Mouse (Mus musculus) forebrain, embryonic 15.5 days (tissue): ENCODE results near the gene Rassf5. TPM values are rescaled to one million over a fixed set of nuclear protein-coding genes. Genes with fewer than 3 reads are reported as not detected.

Source experiments
- ATAC-seq: fragments of 200-750 bp; cut with Nextera tagmentation; replicated peaks from 2 replicates; pipeline ENCODE4 v1.8.0; 2017; ENCODE audit warnings: mild to moderate bottlenecking, moderate TSS enrichment, moderate library complexity
- H3K27ac ChIP-seq: fragments of 300-500 bp; sonication (generic); replicated peaks from 2 replicates; pipeline ENCODE4 v1.5.1; 2015; ENCODE audit warnings: mild to moderate bottlenecking, inconsistent platforms
- H3K27me3 ChIP-seq: fragments of 300-500 bp; sonication (generic); 2 replicates; pipeline ENCODE4 v1.6.1; 2015; ENCODE audit warnings: inconsistent platforms
- H3K36me3 ChIP-seq: fragments of 300-500 bp; sonication (generic); 2 replicates; pipeline ENCODE4 v1.6.1; 2015; ENCODE audit warnings: mild to moderate bottlenecking, inconsistent platforms
- H3K4me1 ChIP-seq: fragments of 300-500 bp; sonication (generic); 2 replicates; pipeline ENCODE4 v1.6.1; 2015; ENCODE audit warnings: inconsistent platforms
- H3K4me2 ChIP-seq: fragments of 300-500 bp; sonication (generic); replicated peaks from 2 replicates; pipeline ENCODE4 v1.6.1; 2015; ENCODE audit warnings: mild to moderate bottlenecking, inconsistent platforms
- H3K4me3 ChIP-seq: fragments of 300-500 bp; sonication (generic); 2 replicates; pipeline ENCODE4 v1.5.1; 2015; ENCODE audit warnings: mild to moderate bottlenecking, inconsistent platforms
- H3K9ac ChIP-seq: fragments of 300-500 bp; sonication (generic); replicated peaks from 2 replicates; pipeline ENCODE4 v1.6.1; 2015; ENCODE audit warnings: mild to moderate bottlenecking, inconsistent platforms
- H3K9me3 ChIP-seq: fragments of 300-500 bp; sonication (generic); 2 replicates; pipeline ENCODE4 v1.6.1; 2016; ENCODE audit warnings: inconsistent platforms
- WGBS: fragments of 180-500 bp; shearing (Covaris S2); methylation state at CpG from one replicate; pipeline ENCODE4 v1.1.7; 2015; ENCODE audit warnings: mixed read lengths; 5-methylcytosine and 5-hydroxymethylcytosine counted together
- polyA plus RNA-seq: library from polyadenylated mRNA; unstranded; fragments of >200 nt; fragmentation: Nextera tagmentation; extraction: Ambion mirVana; gene quantifications from 2 replicates; pipeline ENCODE4 v1.2.1, GENCODE M21; 2015

Rassf5 gene
- polyA plus RNA-seq, 1 experiment from 2014 or later = 1.8 TPM

DNA sequence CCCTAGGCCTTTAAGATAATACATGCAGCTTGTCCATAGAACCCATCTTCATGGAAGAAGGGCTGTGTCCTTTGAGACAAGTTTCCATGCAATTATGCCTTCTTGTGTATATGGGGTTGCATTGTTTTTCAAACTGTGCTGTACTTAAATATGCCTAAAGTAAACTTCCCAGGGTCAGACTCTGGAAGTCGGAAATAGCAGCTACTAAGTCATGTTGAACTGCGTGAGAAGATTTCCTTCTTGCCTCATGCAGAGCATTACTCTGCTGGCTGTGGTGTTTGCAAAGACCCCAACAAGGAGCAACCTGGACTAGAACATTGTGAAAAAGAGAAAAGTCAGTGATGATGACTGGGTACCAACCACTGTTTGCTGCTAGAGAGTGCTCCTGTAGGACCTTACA, 21.7 kb downstream of the Rassf5 start:
- Histone ChIP-seq H3K4me3 (no peak overlapping the region), H3K27me3 (no peaks in the 10 kb centered on the region), H3K9me3 (no peaks in the 10 kb centered on the region), H3K9ac (no peak overlapping the region), H3K4me2 (no peak overlapping the region), H3K27ac (no peak overlapping the region), H3K36me3 (no peaks in the 10 kb centered on the region), H3K4me1 (no peaks in the 10 kb centered on the region)
- 93% methylated on average over 2 of the region's 2 CpGs for WGBS
- ATAC-seq = no peak

- Histone ChIP-seq H3K36me3 (no peaks in the 10 kb centered on the region), H3K4me2 (no peak overlapping the region), H3K9me3 (no peaks in the 10 kb centered on the region), H3K27me3 (no peaks in the 10 kb centered on the region), H3K27ac (no peak overlapping the region), H3K4me3 (no peak overlapping the region), H3K4me1 (no peaks in the 10 kb centered on the region), H3K9ac (no peak overlapping the region)
- no peak for ATAC-seq
- WGBS = 88% methylated on average over 13 of the region's 13 CpGs
Observed at GRCm38 (mm10) chr1:131221822-131222590, 23.1 kb downstream of the Rassf5 start.

- WGBS = 90% methylated on average over 11 of the region's 11 CpGs
- Histone ChIP-seq H3K36me3 (no peaks in the 10 kb centered on the region), H3K4me3 (no peak overlapping the region), H3K27me3 (no peaks in the 10 kb centered on the region), H3K4me1 (no peaks in the 10 kb centered on the region), H3K4me2 (no peak overlapping the region), H3K27ac (no peak overlapping the region), H3K9ac (no peak overlapping the region), H3K9me3 (no peaks in the 10 kb centered on the region)
- ATAC-seq = no peak
Observed at GRCm38 (mm10) chr1:131218933-131219332, 26.1 kb downstream of the Rassf5 start.

GRCm38 (mm10) chr1:131213361-131213760, 31.7 kb downstream of the Rassf5 start:
- Histone ChIP-seq H3K9ac (no peak overlapping the region), H3K4me3 (no peak overlapping the region), H3K27me3 (no peaks in the 10 kb centered on the region), H3K4me2 (no peak overlapping the region), H3K27ac (no peak overlapping the region), H3K4me1 (0 out of 2 replicates have a peak, but pooled peaks cover 3% of the 10 kb centered on the region), H3K36me3 (no peaks in the 10 kb centered on the region), H3K9me3 (no peaks in the 10 kb centered on the region)
- WGBS = 81% methylated on average over 6 of the region's 6 CpGs
- no peak for ATAC-seq

DNA sequence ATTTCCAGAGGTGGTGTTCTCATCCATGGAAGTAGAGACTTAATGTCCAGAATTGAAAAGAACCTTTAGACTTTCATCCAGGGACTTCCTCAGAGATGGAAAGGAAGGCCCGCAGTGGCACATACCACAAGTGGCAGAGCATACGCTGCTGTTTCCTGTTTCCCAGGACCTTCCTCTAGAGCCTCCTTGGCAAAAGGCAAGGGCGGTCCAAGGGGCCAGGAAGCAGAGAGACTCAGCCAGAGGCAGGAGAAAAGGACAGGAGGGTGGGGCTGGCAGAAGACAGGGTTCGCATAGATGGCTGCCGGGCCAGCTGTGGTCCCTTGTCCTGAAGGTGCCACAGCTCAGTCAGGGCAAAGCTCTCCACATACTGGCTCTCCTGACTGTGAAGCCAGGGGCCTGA, 32.1 kb downstream of the Rassf5 start:
- Histone ChIP-seq H3K4me2 (no peak overlapping the region), H3K9ac (no peak overlapping the region), H3K27ac (no peak overlapping the region), H3K27me3 (no peaks in the 10 kb centered on the region), H3K4me1 (0 out of 2 replicates have a peak, but pooled peaks cover 3% of the 10 kb centered on the region), H3K4me3 (no peak overlapping the region), H3K9me3 (no peaks in the 10 kb centered on the region), H3K36me3 (no peaks in the 10 kb centered on the region)
- ATAC-seq = no peak
- 85% methylated on average over 5 of the region's 5 CpGs for WGBS

DNA sequence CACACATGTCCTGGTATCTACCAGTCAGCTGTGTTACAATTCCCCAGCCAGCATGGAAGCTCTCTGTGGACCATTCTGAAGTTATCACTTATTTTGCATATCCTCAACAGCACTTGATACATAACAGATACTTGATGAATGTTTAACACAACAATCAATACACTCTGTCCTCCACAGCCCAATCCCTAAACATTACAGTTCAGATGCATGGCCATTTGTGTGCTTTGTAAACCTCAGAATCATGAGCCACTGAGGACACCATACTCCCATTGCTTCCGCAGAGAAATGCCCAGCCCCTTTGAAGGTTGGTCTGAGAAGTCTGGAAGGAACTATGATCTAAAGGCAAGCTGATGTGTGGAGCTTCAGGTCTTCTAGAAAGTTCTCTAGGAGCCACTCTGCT, 33.4 kb downstream of the Rassf5 start:
- Histone ChIP-seq H3K9ac (no peak overlapping the region), H3K4me3 (no peak overlapping the region), H3K4me1 (0 out of 2 replicates have a peak, but pooled peaks cover 3% of the 10 kb centered on the region), H3K9me3 (no peaks in the 10 kb centered on the region), H3K4me2 (no peak overlapping the region), H3K27ac (no peak overlapping the region), H3K27me3 (no peaks in the 10 kb centered on the region), H3K36me3 (no peaks in the 10 kb centered on the region)
- ATAC-seq = no peak
- WGBS = 87% methylated on average over 1 of the region's 1 CpGs

- peak; percentile 11; the same call in 1 of the 2 replicates for ATAC-seq
Observed at GRCm38 (mm10) chr1:131209971-131210426, 35.1 kb downstream of the Rassf5 start.

DNA sequence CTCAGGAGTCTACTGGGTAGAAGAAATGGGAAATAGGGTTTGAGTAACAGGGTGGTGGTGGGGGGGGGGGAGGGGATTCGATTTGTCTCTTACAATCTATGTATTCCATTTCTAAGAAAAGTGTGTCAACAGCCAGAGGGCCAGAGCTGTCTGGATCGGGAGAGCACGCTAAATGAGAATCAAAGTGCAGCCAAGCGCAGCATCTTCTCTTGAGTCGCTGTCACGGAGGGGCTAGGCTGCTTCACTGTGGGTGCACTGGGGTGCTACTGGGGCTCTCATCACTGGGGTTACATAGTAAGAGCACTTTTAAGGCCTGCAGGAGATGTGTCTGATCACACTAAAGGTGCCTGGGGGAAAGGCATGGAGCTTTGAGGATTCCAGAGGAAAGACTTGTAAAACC, 36.3 kb downstream of the Rassf5 start:
- Histone ChIP-seq H3K4me3 (no peak overlapping the region), H3K36me3 (no peaks in the 10 kb centered on the region), H3K4me2 (no peak overlapping the region), H3K9ac (no peak overlapping the region), H3K27ac (no peak overlapping the region), H3K27me3 (no peaks in the 10 kb centered on the region), H3K4me1 (0 out of 2 replicates have a peak, but pooled peaks cover 3% of the 10 kb centered on the region), H3K9me3 (no peaks in the 10 kb centered on the region)
- 72% methylated on average over 6 of the region's 6 CpGs for WGBS
- no peak for ATAC-seq

More at GRCm38 (mm10) chr1:131209971-131210426, 35.1 kb downstream of the Rassf5 start:
- Histone ChIP-seq H3K4me1 (0 out of 2 replicates have a peak, but pooled peaks cover 3% of the 10 kb centered on the region), H3K9ac (no peak overlapping the region), H3K27ac (no peak overlapping the region), H3K36me3 (no peaks in the 10 kb centered on the region), H3K27me3 (no peaks in the 10 kb centered on the region), H3K4me3 (no peak overlapping the region), H3K4me2 (no peak overlapping the region), H3K9me3 (no peaks in the 10 kb centered on the region)
- 74% methylated on average over 7 of the region's 8 CpGs for WGBS

DNA sequence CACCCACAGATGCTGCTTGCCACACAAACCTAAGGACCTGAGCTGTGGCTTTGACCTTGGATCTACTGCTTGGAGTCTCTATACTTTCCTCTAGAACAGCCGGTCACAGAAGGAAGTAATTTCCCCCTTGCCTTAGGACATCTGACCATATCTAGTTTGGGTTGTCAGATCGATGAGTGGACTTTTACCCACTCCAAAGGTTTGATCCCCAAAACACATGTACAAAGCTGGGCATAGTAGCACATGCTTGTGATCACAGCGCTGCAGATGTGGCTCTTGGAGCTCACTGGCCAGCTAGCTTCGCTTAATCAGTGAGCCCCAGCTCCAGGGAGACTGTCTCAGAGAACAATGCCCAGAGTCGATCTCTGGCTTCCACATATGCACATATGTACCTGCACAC, 37.0 kb downstream of the Rassf5 start:
- Histone ChIP-seq H3K27ac (no peak overlapping the region), H3K4me3 (no peak overlapping the region), H3K4me2 (no peak overlapping the region), H3K27me3 (no peaks in the 10 kb centered on the region), H3K9me3 (no peaks in the 10 kb centered on the region), H3K9ac (no peak overlapping the region), H3K4me1 (0 out of 2 replicates have a peak, but pooled peaks cover 3% of the 10 kb centered on the region), H3K36me3 (no peaks in the 10 kb centered on the region)
- ATAC-seq = no peak
- 89% methylated on average over 5 of the region's 5 CpGs for WGBS

DNA sequence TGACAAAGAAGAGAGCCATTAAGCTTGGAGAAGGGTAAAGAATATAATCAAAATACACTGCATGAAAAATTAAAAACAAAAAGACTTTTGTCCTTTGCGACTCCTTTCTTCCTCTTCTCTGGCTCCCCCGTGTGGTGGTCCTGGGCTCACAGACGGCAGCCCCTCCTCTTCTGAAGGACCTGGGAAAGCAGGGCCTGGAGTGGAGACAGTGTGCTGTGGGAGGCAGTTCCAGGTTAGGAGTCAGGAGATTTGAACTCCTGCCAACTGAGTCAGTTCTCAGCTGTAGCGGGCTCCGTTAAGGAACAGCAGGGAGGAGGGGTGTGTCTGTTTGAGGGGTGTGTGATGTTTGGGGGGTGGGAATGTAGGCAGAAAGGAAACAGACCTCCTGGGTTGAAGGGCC, 37.5 kb downstream of the Rassf5 start:
- Histone ChIP-seq H3K27ac (no peak overlapping the region), H3K9me3 (no peaks in the 10 kb centered on the region), H3K4me2 (no peak overlapping the region), H3K27me3 (no peaks in the 10 kb centered on the region), H3K36me3 (no peaks in the 10 kb centered on the region), H3K4me1 (0 out of 2 replicates have a peak, but pooled peaks cover 3% of the 10 kb centered on the region), H3K9ac (no peak overlapping the region), H3K4me3 (no peak overlapping the region)
- WGBS = 9% methylated on average over 5 of the region's 5 CpGs
- peak; percentile 59; the same call in 1 of the 2 replicates for ATAC-seq

- Histone ChIP-seq H3K27ac (no peak overlapping the region), H3K36me3 (no peaks in the 10 kb centered on the region), H3K4me2 (no peak overlapping the region), H3K4me3 (no peak overlapping the region), H3K9me3 (no peaks in the 10 kb centered on the region), H3K27me3 (no peaks in the 10 kb centered on the region), H3K9ac (no peak overlapping the region), H3K4me1 (0 out of 2 replicates have a peak, but pooled peaks cover 3% of the 10 kb centered on the region)
- ATAC-seq = no peak
- WGBS = 86% methylated on average over 5 of the region's 5 CpGs
Observed at GRCm38 (mm10) chr1:131206342-131206741, 38.7 kb downstream of the Rassf5 start.

DNA sequence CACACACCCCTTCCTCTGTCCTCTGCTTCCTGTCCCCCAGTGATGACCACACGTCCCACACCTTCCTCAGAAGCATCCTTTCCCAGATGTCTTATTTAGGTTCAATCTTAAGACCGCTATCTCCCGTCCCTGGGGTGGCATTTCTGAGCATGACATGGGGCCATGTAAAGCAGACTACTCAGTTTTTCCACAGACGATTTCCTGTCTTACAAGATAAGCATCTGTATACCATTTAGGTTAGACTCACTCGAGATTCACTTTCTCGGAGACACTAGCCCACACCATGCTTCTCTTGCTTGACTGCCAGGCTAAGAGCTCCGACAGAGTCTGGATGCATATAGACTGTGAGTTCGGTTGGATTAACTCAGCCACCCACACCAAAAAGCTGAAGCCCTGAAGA, 40.6 kb downstream of the Rassf5 start:
- ATAC-seq = no peak
- WGBS = 84% methylated on average over 8 of the region's 8 CpGs
- Histone ChIP-seq H3K27me3 (no peaks in the 10 kb centered on the region), H3K9ac (no peak overlapping the region), H3K27ac (no peak overlapping the region), H3K4me3 (no peak overlapping the region), H3K36me3 (no peaks in the 10 kb centered on the region), H3K4me1 (no peaks in the 10 kb centered on the region), H3K9me3 (no peaks in the 10 kb centered on the region), H3K4me2 (no peak overlapping the region)
